Mouse (Mus musculus) CH12.LX (cell line): ENCODE measurements around the gene Cyth4.

ENCODE experiments used
- CHD1 ChIP-seq: IDR thresholded peaks from 2 replicates; pipeline ENCODE4 v1.6.1; 2012; ENCODE audit warnings: low read depth, low read length, improper control_type of control experiment, inconsistent platforms
- CHD2 ChIP-seq: IDR thresholded peaks from 2 replicates; pipeline ENCODE4 v1.6.1; 2011; ENCODE audit warnings: low read length, improper control_type of control experiment
- CTCF ChIP-seq, 2 experiments: IDR thresholded peaks in 1 of 2; conservative IDR thresholded peaks in 1 of 2; 2 replicates each; pipeline ENCODE4 v1.5.1; 2011 to 2012; ENCODE audit warnings: low read depth in 2 of 2, low read length in 2 of 2, improper control_type of control experiment in 1 of 2, inconsistent platforms in 1 of 2, mild to moderate bottlenecking in 1 of 2, moderate library complexity in 1 of 2
- EP300 ChIP-seq: IDR thresholded peaks from 2 replicates; pipeline ENCODE4 v1.6.1; 2011; ENCODE audit warnings: low read length, improper control_type of control experiment
- MAFK ChIP-seq: IDR thresholded peaks from 2 replicates; pipeline ENCODE4 v1.6.1; 2011; ENCODE audit warnings: low read length, improper control_type of control experiment; ENCODE audit not compliant: insufficient replicate concordance
- MAX ChIP-seq: IDR thresholded peaks from 2 replicates; pipeline ENCODE4 v1.6.1; 2011; ENCODE audit warnings: low read length, improper control_type of control experiment
- MAZ ChIP-seq: IDR thresholded peaks from 2 replicates; pipeline ENCODE4 v1.6.1; 2012; ENCODE audit warnings: low read depth, mild to moderate bottlenecking, inconsistent platforms, low read length, improper control_type of control experiment, moderate library complexity
- MXI1 ChIP-seq: IDR thresholded peaks from 2 replicates; pipeline ENCODE4 v1.6.1; 2011; ENCODE audit warnings: mild to moderate bottlenecking, low read depth, low read length, improper control_type of control experiment
- POLR2A ChIP-seq: IDR thresholded peaks from 2 replicates; pipeline ENCODE4 v1.6.1; 2011; ENCODE audit warnings: low read depth, mild to moderate bottlenecking, improper control_type of control experiment, low read length
- SIN3A ChIP-seq: IDR thresholded peaks from 2 replicates; pipeline ENCODE4 v1.6.1; 2012; ENCODE audit warnings: low read length, improper control_type of control experiment, inconsistent platforms
- TBP ChIP-seq: conservative IDR thresholded peaks from 2 replicates; pipeline ENCODE4 v1.6.1; 2011; ENCODE audit warnings: low read depth, low read length, improper control_type of control experiment
- USF2 ChIP-seq: conservative IDR thresholded peaks from 2 replicates; pipeline ENCODE4 v1.6.1; 2011; ENCODE audit warnings: low read depth, low read length, improper control_type of control experiment
- ZC3H11A ChIP-seq: IDR thresholded peaks from 2 replicates; pipeline ENCODE4 v1.6.1; 2012; ENCODE audit warnings: low read depth, mild to moderate bottlenecking, inconsistent platforms, low read length, improper control_type of control experiment
- ZNF384 ChIP-seq: IDR thresholded peaks from 2 replicates; pipeline ENCODE4 v1.6.1; 2012; ENCODE audit warnings: low read depth, low read length, improper control_type of control experiment, inconsistent platforms

DNA sequence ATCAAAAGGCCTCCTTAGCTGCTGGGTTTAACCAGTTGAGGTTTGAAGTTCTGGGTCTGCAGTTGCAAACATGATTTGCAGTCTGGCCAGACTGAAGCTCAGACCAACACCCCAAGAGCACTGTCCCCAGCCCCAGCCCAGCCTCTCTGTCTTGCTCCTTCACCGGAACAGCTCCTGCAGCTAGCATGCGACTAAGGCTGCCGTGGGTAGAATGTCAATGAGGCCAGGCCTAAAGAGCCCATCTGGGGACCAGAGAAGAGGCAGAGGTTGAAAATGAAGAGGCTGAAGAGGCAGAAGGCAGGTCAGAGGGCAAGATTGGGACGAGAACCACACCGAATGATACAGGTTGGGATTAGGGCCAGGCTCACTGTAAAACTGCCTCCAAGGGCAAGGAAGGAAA, 36.6 kb downstream of the Cyth4 start:
- TF ChIP-seq MAFK: no peak
- no peak for TF ChIP-seq CHD2
- TF ChIP-seq TBP: no peak
- no peak for TF ChIP-seq CTCF (conservative IDR thresholded peaks at IDR 0.05 in 1 of 2, IDR thresholded peaks at IDR 0.05 in 1 of 2; ENCODE audit: low read depth in 2 of 2, low read length in 2 of 2)
- no peak for TF ChIP-seq CHD1
- no peak for TF ChIP-seq EP300
- no peak for TF ChIP-seq ZC3H11A
- no peak for TF ChIP-seq ZNF384
- no peak for TF ChIP-seq SIN3A
- TF ChIP-seq MAX: no peak
- TF ChIP-seq POLR2A: no peak
- no peak for TF ChIP-seq USF2
- no peak for TF ChIP-seq MAZ
- TF ChIP-seq MXI1: no peak
